Mouse (Mus musculus): Measurements from ENCODE around the gene Ms4a6b. TPM values are rescaled to one million over a fixed set of nuclear protein-coding genes. Genes with fewer than 3 reads are reported as not detected.
"Not testable (repeated sequence)": the region's sequence is repeated elsewhere in the genome, so short reads cannot be mapped to it uniquely, and the experiment has no call there.

The Ms4a6b gene
- polyA plus RNA-seq, 1 experiment from 2014 or later: 7.7 TPM

DNA sequence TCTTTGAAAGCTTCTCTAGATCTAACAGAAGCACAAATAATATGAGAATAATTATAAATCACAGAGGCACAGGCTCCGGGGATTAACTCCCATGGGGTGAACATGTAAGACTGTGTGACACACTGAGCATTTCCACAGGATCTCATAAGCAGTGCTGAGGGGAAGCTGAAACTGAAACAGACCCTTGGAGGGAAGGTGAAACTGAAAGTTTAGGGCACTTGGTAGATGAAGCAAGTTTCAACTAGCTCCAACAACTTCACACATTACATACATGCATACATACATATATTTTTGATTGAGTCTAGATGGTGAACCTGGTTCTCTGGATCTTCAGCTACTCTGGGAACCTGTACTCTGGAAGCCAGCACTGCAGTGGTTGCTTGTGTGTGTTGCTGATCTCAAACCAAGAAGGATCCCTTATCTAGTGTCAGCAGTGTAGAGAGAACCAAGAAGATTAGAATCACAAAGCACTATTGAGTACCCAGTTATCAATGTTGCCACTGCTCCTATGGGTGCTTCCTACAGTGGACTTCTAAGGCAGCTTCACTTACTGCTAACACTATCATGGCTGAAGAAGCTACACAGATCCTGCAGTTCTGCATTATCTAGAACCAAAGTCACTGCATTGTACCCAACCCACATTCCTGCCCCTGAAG is 24.0 kb downstream of the Ms4a6b start:
- DNase-seq (ENCODE audit: low spot score); H3K4me3 ChIP-seq (ENCODE audit: low read depth, low read length); H3K4me2 ChIP-seq (ENCODE audit: low read length); H3K9ac ChIP-seq (ENCODE audit: low read length); H3K27me3 ChIP-seq (replicated peaks; ENCODE audit: control insufficient read depth, insufficient read depth, low read length); H3K27ac ChIP-seq (ENCODE audit: low read depth); H3K36me3 ChIP-seq (ENCODE audit: control insufficient read depth, insufficient read depth, low read length); H3K4me1 ChIP-seq (replicated peaks; ENCODE audit: control insufficient read depth, insufficient read depth, low read length); ATAC-seq (replicated peaks; ENCODE audit: low FRiP score, low TSS enrichment, low read depth); H3K9me3 ChIP-seq (ENCODE audit: control insufficient read depth, low read length): not testable (repeated sequence)
- WGBS: 86% methylated on average over 1 of the region's 1 CpGs

DNA sequence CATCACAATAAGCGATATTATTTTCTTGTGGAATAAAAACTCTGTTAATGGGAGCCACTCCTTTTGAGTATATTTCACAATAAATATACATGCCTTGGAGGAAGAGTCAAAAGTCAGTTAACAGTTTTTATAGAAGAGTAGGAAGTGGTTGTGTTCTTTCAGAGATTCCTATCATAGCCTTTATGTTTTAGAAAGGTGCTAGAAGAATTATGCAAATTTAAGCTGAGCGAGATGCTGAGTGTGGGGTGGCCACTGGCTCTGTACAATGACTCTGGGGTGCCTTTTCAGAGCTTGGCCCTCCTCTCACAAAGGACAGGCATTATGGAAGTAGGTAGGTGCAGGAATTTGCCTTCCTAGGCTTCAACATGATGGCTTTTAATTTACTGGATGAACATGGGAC is 28.1 kb downstream of the Ms4a6b start:
- H3K27ac ChIP-seq (ENCODE audit: low read depth); H3K9me3 ChIP-seq (ENCODE audit: control insufficient read depth, low read length); H3K4me1 ChIP-seq (replicated peaks; ENCODE audit: control insufficient read depth, insufficient read depth, low read length); H3K4me2 ChIP-seq (ENCODE audit: low read length); DNase-seq (ENCODE audit: low spot score); H3K36me3 ChIP-seq (ENCODE audit: control insufficient read depth, insufficient read depth, low read length); H3K4me3 ChIP-seq (ENCODE audit: low read depth, low read length); ATAC-seq (replicated peaks; ENCODE audit: low FRiP score, low TSS enrichment, low read depth); H3K27me3 ChIP-seq (replicated peaks; ENCODE audit: control insufficient read depth, insufficient read depth, low read length); H3K9ac ChIP-seq (ENCODE audit: low read length): not testable (repeated sequence)
- WGBS: 92% methylated on average over 2 of the region's 2 CpGs

DNA sequence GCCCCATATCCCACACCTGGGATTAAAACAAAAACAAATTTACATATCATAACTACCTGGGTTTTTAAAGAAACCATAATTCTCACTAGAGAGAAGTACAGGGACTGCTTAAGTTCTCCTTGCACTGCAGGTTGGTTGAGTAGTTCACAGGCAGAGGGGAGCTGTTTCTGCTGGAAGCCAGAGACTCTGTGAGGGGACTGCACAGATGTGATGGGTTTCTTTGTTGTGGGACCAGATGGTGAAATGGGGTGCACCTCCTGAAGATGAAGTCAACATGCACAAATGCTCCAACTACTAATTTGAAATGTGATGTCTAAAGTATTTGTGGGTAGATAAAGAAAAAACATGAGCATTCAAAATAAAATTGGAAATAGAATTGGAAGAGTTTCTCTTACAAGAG is 31.6 kb downstream of the Ms4a6b start:
- no peak for DNase-seq (ENCODE audit: low spot score)
- no peak overlapping the region for H3K4me2 ChIP-seq (ENCODE audit: low read length)
- no peak for ATAC-seq (replicated peaks; ENCODE audit: low FRiP score, low TSS enrichment, low read depth)
- no peaks in the 10 kb centered on the region for H3K4me1 ChIP-seq (replicated peaks; ENCODE audit: control insufficient read depth, insufficient read depth, low read length)
- no peak overlapping the region for H3K4me3 ChIP-seq (ENCODE audit: low read depth, low read length)
- H3K36me3 ChIP-seq (ENCODE audit: control insufficient read depth, insufficient read depth, low read length): no peaks in the 10 kb centered on the region
- H3K9me3 ChIP-seq (ENCODE audit: control insufficient read depth, low read length): no peaks in the 10 kb centered on the region
- no peak overlapping the region for H3K27ac ChIP-seq (ENCODE audit: low read depth)
- H3K27me3 ChIP-seq (replicated peaks; ENCODE audit: control insufficient read depth, insufficient read depth, low read length): no peaks in the 10 kb centered on the region
- H3K9ac ChIP-seq (ENCODE audit: low read length): no peak overlapping the region

DNA sequence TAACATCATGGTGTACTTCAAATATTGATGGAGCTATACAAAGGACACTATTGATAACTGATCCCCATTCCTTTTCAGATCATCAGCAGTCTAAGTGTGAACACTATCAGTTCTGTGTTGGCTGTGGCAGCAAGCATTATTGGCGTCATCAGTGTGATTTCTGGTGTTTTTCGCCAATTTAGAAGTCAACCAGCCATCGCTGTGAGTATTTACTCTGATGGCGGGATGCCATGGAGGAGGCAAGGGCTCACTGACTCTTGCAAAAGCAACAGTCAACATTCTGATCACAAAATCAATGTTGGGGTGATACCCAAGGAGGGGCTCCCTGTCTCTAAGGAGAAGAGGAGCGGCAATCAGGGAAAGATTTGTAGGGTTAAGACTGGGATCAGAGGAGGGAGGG is 38.4 kb downstream of the Ms4a6b start:
- Histone ChIP-seq H3K9me3 (ENCODE audit: control insufficient read depth, low read length) (no peaks in the 10 kb centered on the region), H3K4me2 (ENCODE audit: low read length) (no peak overlapping the region), H3K4me1 (replicated peaks; ENCODE audit: control insufficient read depth, insufficient read depth, low read length) (no peaks in the 10 kb centered on the region), H3K4me3 (ENCODE audit: low read depth, low read length) (no peak overlapping the region), H3K9ac (ENCODE audit: low read length) (no peak overlapping the region), H3K27ac (ENCODE audit: low read depth) (no peak overlapping the region), H3K27me3 (replicated peaks; ENCODE audit: control insufficient read depth, insufficient read depth, low read length) (no peaks in the 10 kb centered on the region), H3K36me3 (ENCODE audit: control insufficient read depth, insufficient read depth, low read length) (no peaks in the 10 kb centered on the region)
- no peak for ATAC-seq (replicated peaks; ENCODE audit: low FRiP score, low TSS enrichment, low read depth)
- DNase-seq (ENCODE audit: low spot score): no peak
- 87% methylated on average over 5 of the region's 5 CpGs for WGBS

DNA sequence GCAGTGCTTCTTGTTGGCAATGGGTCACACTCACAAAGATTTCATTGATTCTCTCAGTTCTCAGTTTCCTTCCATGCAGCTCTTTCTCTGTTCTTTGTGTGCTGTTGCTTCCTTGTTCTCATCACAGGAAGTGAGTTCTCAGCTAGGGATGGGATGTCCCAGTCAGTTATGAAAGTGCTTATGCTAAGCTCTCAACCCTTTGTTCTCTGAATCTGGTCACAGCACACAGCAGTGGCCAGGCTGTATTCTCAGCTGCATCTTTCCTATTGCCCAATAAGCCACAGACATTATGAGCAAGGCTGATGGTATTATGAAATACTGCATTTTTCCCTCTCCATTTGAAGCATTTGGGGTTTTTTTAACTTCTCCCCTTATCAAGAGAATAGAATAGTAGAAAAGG is 43.2 kb downstream of the Ms4a6b start:
- DNase-seq (ENCODE audit: low spot score); H3K4me3 ChIP-seq (ENCODE audit: low read depth, low read length); H3K36me3 ChIP-seq (ENCODE audit: control insufficient read depth, insufficient read depth, low read length); H3K9ac ChIP-seq (ENCODE audit: low read length); ATAC-seq (replicated peaks; ENCODE audit: low FRiP score, low TSS enrichment, low read depth); H3K9me3 ChIP-seq (ENCODE audit: control insufficient read depth, low read length); H3K27me3 ChIP-seq (replicated peaks; ENCODE audit: control insufficient read depth, insufficient read depth, low read length); H3K4me1 ChIP-seq (replicated peaks; ENCODE audit: control insufficient read depth, insufficient read depth, low read length); H3K27ac ChIP-seq (ENCODE audit: low read depth); H3K4me2 ChIP-seq (ENCODE audit: low read length): not testable (repeated sequence)

DNA sequence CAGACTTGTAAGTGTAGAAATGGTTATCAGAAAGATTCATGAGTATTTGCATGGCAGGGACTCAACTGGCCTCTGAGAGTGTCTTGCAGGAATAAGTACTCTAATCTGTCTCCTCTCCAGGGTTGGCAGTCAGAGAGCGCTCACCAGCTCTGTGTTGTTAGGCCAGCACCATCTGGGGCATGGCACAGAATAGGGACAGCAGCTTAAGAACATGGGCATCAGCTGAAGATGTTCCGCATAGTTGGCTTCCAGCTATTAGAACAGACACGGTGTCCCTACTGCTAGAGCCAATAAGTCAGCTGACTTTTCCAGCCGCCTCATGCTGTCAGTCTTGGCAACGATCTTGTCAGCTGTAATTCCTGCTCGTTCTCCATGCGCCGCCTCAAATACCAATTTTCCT is 58.7 kb downstream of the Ms4a6b start:
- WGBS: 88% methylated on average over 8 of the region's 8 CpGs
- H3K27me3 ChIP-seq (replicated peaks; ENCODE audit: control insufficient read depth, insufficient read depth, low read length): no peaks in the 10 kb centered on the region
- no peak overlapping the region for H3K27ac ChIP-seq (ENCODE audit: low read depth)
- no peak overlapping the region for H3K9ac ChIP-seq (ENCODE audit: low read length)
- no peaks in the 10 kb centered on the region for H3K4me1 ChIP-seq (replicated peaks; ENCODE audit: control insufficient read depth, insufficient read depth, low read length)
- no peak for DNase-seq (ENCODE audit: low spot score)
- H3K9me3 ChIP-seq (ENCODE audit: control insufficient read depth, low read length): no peaks in the 10 kb centered on the region
- no peak for ATAC-seq (replicated peaks; ENCODE audit: low FRiP score, low TSS enrichment, low read depth)
- H3K4me3 ChIP-seq (ENCODE audit: low read depth, low read length): no peak overlapping the region
- H3K4me2 ChIP-seq (ENCODE audit: low read length): no peak overlapping the region
- H3K36me3 ChIP-seq (ENCODE audit: control insufficient read depth, insufficient read depth, low read length): no peaks in the 10 kb centered on the region

Other genes starting within 250 kb of the Ms4a6b start
- gene Ms4a5, start 232.6 kb upstream of the Ms4a6b start, polyA plus RNA-seq (2014; fragmentation: Nextera tagmentation; extraction: Ambion mirVana): not detected in 2 replicates
- gene Ms4a14, start 202.1 kb upstream of the Ms4a6b start, polyA plus RNA-seq (2014; fragmentation: Nextera tagmentation; extraction: Ambion mirVana): 0.09 and 0.16 TPM in 2 replicates
- gene Ms4a7, start 180.4 kb upstream of the Ms4a6b start, polyA plus RNA-seq (2014; fragmentation: Nextera tagmentation; extraction: Ambion mirVana): 2.6 and 3.5 TPM in 2 replicates
- 3.5 and 3.7 TPM in 2 replicates for gene Ms4a4a, start 141.0 kb upstream of the Ms4a6b start, polyA plus RNA-seq (2014; fragmentation: Nextera tagmentation; extraction: Ambion mirVana)
- 1.3 and 1.8 TPM in 2 replicates for gene Ms4a4c, start 111.7 kb upstream of the Ms4a6b start, polyA plus RNA-seq (2014; fragmentation: Nextera tagmentation; extraction: Ambion mirVana)
- 0.08 TPM in 2 replicates for gene Ms4a4b, start 73.0 kb upstream of the Ms4a6b start, polyA plus RNA-seq (2014; fragmentation: Nextera tagmentation; extraction: Ambion mirVana)
- gene Ms4a6c, start 47.1 kb upstream of the Ms4a6b start, polyA plus RNA-seq (2014; fragmentation: Nextera tagmentation; extraction: Ambion mirVana): 9.1 and 10.7 TPM in 2 replicates
- gene Gm8369, start 30.6 kb upstream of the Ms4a6b start, polyA plus RNA-seq (2014; fragmentation: Nextera tagmentation; extraction: Ambion mirVana): not detected in 2 replicates
- gene Ms4a4d, start 20.3 kb downstream of the Ms4a6b start, polyA plus RNA-seq (2014; fragmentation: Nextera tagmentation; extraction: Ambion mirVana): 1.7 and 2.5 TPM in 2 replicates
- gene Ms4a6d, start 88.3 kb downstream of the Ms4a6b start, polyA plus RNA-seq (2014; fragmentation: Nextera tagmentation; extraction: Ambion mirVana): 4.1 and 4.7 TPM in 2 replicates
- gene Ms4a2, start 107.2 kb downstream of the Ms4a6b start, polyA plus RNA-seq (2014; fragmentation: Nextera tagmentation; extraction: Ambion mirVana): 0.27 TPM in 1 of 2 replicates, not detected in the other
- gene Ms4a3, start 124.3 kb downstream of the Ms4a6b start, polyA plus RNA-seq (2014; fragmentation: Nextera tagmentation; extraction: Ambion mirVana): not detected in 2 replicates
- not detected in 2 replicates for gene Oosp2, start 144.0 kb downstream of the Ms4a6b start, polyA plus RNA-seq (2014; fragmentation: Nextera tagmentation; extraction: Ambion mirVana)
- not detected in 2 replicates for gene Oosp1, start 174.6 kb downstream of the Ms4a6b start, polyA plus RNA-seq (2014; fragmentation: Nextera tagmentation; extraction: Ambion mirVana)
- not detected in 2 replicates for gene Oosp3, start 180.5 kb downstream of the Ms4a6b start, polyA plus RNA-seq (2014; fragmentation: Nextera tagmentation; extraction: Ambion mirVana)
- gene Gif, start 231.0 kb downstream of the Ms4a6b start, polyA plus RNA-seq (2014; fragmentation: Nextera tagmentation; extraction: Ambion mirVana): not detected in 2 replicates